Mouse (Mus musculus): ENCODE results near the gene Dnmbp.
A peak's percentile ranks its signal among the peaks of the same experiment; 100 is the strongest.

Dnmbp gene

GRCm38 (mm10) chr19:43912775-43913486 is 27.1 kb downstream of the Dnmbp start:
- DNase-seq (ENCODE audit: low spot score in 2 of 2), result peak; percentile 47 to 52

- DNase-seq (ENCODE audit: low spot score in 2 of 2), result no peak
These were observed 33.5 kb downstream of the Dnmbp start for GRCm38 (mm10) chr19:43906492-43906891.

GRCm38 (mm10) chr19:43905985-43906384 is 34.0 kb downstream of the Dnmbp start:
- DNase-seq (ENCODE audit: low spot score in 2 of 2), result no peak

GRCm38 (mm10) chr19:43905136-43905535 is 34.9 kb downstream of the Dnmbp start:
- no peak for DNase-seq (ENCODE audit: low spot score in 2 of 2)

- DNase-seq (ENCODE audit: low spot score in 2 of 2), result no peak
These were observed 35.7 kb downstream of the Dnmbp start for GRCm38 (mm10) chr19:43904327-43904726.

GRCm38 (mm10) chr19:43902887-43903286 is 37.1 kb downstream of the Dnmbp start:
- no peak for DNase-seq (ENCODE audit: low spot score in 2 of 2)

- DNase-seq (ENCODE audit: low spot score in 2 of 2), result no peak
These were observed 39.3 kb downstream of the Dnmbp start for GRCm38 (mm10) chr19:43900690-43901089.

- DNase-seq (ENCODE audit: low spot score in 2 of 2), result no peak
These were observed 41.4 kb downstream of the Dnmbp start for GRCm38 (mm10) chr19:43898547-43898946.

- DNase-seq (ENCODE audit: low spot score in 2 of 2), result no peak
These were observed 43.5 kb downstream of the Dnmbp start for GRCm38 (mm10) chr19:43896441-43896840.

- DNase-seq (ENCODE audit: low spot score in 2 of 2), result no peak
These were observed 44.0 kb downstream of the Dnmbp start for GRCm38 (mm10) chr19:43895951-43896350.

GRCm38 (mm10) chr19:43894821-43895220 is 45.2 kb downstream of the Dnmbp start:
- no peak for DNase-seq (ENCODE audit: low spot score in 2 of 2)

- no peak for DNase-seq (ENCODE audit: low spot score in 2 of 2)
These were observed 45.9 kb downstream of the Dnmbp start for GRCm38 (mm10) chr19:43894070-43894469.

GRCm38 (mm10) chr19:43890487-43890886 is 49.5 kb downstream of the Dnmbp start:
- DNase-seq (ENCODE audit: low spot score in 2 of 2), result no peak

GRCm38 (mm10) chr19:43887725-43888124 is 52.3 kb downstream of the Dnmbp start:
- no peak for DNase-seq (ENCODE audit: low spot score in 2 of 2)

- DNase-seq (ENCODE audit: low spot score in 2 of 2), result no peak
These were observed 52.7 kb downstream of the Dnmbp start for GRCm38 (mm10) chr19:43887242-43887641.

- DNase-seq (ENCODE audit: low spot score in 2 of 2), result no peak
These were observed 53.5 kb downstream of the Dnmbp start for GRCm38 (mm10) chr19:43886371-43887099.

GRCm38 (mm10) chr19:43884668-43885498 is 55.1 kb downstream of the Dnmbp start:
- DNase-seq (ENCODE audit: low spot score in 2 of 2), result peak in 1 of 2 experiments; percentile 5

- no peak for DNase-seq (ENCODE audit: low spot score in 2 of 2)
These were observed 57.0 kb downstream of the Dnmbp start for GRCm38 (mm10) chr19:43882895-43883573.

GRCm38 (mm10) chr19:43881615-43882014 is 58.4 kb downstream of the Dnmbp start:
- no peak for DNase-seq (ENCODE audit: low spot score in 2 of 2)

- DNase-seq (ENCODE audit: low spot score in 2 of 2), result no peak
These were observed 59.6 kb downstream of the Dnmbp start for GRCm38 (mm10) chr19:43880420-43880819.

- DNase-seq (ENCODE audit: low spot score in 2 of 2), result no peak
These were observed 60.4 kb downstream of the Dnmbp start for GRCm38 (mm10) chr19:43879401-43880212.

All from spleen, postnatal 36 days (tissue).